Mouse (Mus musculus) heart, postnatal 10 days (tissue): ENCODE data around the gene Cdkn2aipnl. TPM values are rescaled to one million over a fixed set of nuclear protein-coding genes. Genes with fewer than 3 reads are reported as not detected.

Experiments
- DNase-seq, 2 experiments: peaks; one replicate each; pipeline ENCODE4 v3.0.0; 2021
- intact Hi-C: fragments of 180-260 bp; cut with DNase I; formaldehyde crosslinking; loops from one replicate; pipeline ENCODE4 v1.15.1; 2025
- total RNA-seq, 2 experiments: library from RNA; stranded (reverse); gene quantifications; 2 replicates each; pipeline ENCODE4 v1.2.3; 2021

Cdkn2aipnl gene
- total RNA-seq = 10 to 100 TPM; 20.3 to 21.0 TPM

GRCm38 (mm10) chr11:51967443-51968401 lies at the start of gene Cdkn2aipnl:
Cdkn2aipnl (plus strand) TSS chr11:51967661.
- intact Hi-C loops = loop anchor here (1.0 to 2.0 kb wide), 3 partner anchors 49 to 150 kb away; partner anchors contain the start of gene Jade2
- peak; percentile 96 to 99 for DNase-seq

GRCm38 (mm10) chr11:51917951-51918350 lies 49.5 kb upstream of the Cdkn2aipnl start:
- no peak for DNase-seq
- intact Hi-C loops = loop anchor here (2.0 kb wide), 2 partner anchors 49 to 61 kb away; partner anchors contain the start of genes Cdkn2aipnl and Jade2

DNA sequence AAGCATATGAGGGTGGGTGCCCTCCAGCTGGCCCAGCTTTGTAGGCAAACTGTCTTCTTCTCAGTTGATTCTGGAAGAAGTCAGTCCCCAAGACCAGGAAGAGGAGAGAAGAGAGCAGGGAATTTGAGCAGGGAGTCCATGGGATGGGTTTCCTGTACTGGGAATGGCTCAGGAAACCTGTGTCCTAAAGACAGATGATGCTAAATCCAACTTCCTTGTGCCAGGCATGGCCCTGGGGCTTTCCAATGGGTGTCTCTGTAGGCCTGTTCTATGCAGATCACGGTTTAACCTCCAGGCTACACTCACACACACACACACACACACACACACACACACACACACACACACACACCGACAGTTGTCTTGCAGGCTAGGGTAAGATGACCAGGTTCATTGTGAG lies 48.9 kb upstream of the Cdkn2aipnl start:
- DNase-seq = no peak

GRCm38 (mm10) chr11:51921355-51922125 lies 45.9 kb upstream of the Cdkn2aipnl start:
- intact Hi-C loops = no loop called here
- no peak for DNase-seq

More for the DNA sequence above, 48.9 kb upstream of the Cdkn2aipnl start:
- intact Hi-C loops = loop anchor here (2.0 kb wide), 1 partner anchor 48 kb away; the partner anchor contains the start of gene Cdkn2aipnl

DNA sequence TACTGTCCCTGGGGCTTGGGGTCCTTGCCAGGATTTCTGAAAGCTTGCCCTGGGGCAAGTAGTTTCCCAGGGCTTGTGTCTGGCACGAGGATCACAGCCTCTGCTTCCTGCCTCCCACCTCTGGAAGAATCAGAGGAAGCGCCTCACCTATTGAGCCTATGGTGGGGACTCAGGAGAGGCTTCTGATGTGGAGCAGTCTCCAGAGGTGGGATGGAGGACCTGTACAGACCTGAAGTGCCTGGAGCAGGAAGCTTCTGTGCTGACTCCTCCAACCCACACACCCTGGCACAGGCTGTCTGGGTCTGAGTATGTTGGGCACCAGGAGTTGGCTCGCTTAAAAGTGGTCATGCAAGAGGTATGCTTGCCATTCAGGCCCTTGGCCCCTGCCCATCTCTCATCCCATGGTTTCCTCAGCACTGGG lies 45.0 kb upstream of the Cdkn2aipnl start:
- intact Hi-C loops = no loop called here
- DNase-seq = no peak

DNA sequence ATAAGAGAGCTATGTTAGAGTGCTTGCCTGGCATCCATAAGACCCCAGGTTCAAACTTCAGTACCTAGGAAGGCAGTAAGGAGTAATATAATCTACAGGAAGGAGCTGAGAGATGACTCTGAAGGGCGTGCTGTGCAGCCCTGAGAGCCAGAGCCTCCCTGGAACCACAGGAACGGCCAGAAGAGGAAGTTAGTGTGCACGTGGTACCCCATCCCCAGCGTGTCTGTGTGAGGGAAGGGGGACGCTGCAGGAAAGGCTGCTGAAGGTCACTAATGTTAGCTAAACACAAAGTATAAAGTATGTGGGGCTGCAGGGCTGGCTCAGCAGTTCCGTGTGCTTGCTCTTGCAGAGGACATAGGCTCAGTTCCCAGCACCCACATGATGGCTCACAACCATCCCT lies 41.9 kb upstream of the Cdkn2aipnl start:
- intact Hi-C loops = no loop called here
- no peak for DNase-seq

DNA sequence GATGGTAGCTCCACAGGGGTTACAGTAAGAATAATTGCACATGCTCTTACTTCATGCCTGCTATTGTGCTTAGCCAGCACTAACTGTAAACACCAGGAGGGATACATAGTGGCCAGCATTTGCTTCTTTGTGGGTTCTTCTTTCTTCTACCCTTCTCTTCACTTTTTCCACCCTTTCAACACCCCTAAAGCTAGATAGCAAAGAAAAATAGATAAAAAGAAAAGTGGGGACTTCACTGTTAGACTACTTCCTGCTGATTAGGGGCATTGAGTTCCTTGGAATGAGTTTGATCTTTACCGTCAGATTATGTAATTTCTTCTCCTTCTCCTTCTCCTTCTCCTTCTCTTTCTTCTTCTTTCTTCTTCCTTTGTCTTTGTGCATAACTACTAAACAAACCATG lies 41.1 kb upstream of the Cdkn2aipnl start:
- no peak for DNase-seq
- intact Hi-C loops = no loop called here

- intact Hi-C loops = no loop called here
- no peak for DNase-seq
Measured at GRCm38 (mm10) chr11:51927106-51927505, 40.4 kb upstream of the Cdkn2aipnl start.

GRCm38 (mm10) chr11:51931138-51931537 lies 36.3 kb upstream of the Cdkn2aipnl start:
- DNase-seq = no peak
- intact Hi-C loops = no loop called here

DNA sequence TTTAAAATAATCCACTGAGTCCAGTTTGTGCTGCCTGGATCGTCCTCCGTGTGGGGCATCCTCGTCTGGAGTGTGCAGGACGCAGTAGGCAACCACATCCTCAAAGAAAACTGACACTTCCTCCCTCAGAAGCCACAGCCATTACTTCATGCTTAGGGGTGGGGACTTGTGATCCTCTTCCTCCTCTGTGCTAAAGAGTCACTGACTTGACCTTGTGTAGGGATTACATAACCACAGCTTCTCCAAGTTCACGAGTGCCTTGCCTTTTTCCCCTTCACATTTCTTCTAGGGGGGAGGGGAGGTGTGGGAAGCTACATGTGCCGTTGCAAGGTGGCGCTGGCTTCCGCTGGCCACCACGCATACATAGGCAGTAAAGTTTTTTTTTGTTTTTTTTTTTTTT lies 35.7 kb upstream of the Cdkn2aipnl start:
- intact Hi-C loops = no loop called here
- DNase-seq = no peak

DNA sequence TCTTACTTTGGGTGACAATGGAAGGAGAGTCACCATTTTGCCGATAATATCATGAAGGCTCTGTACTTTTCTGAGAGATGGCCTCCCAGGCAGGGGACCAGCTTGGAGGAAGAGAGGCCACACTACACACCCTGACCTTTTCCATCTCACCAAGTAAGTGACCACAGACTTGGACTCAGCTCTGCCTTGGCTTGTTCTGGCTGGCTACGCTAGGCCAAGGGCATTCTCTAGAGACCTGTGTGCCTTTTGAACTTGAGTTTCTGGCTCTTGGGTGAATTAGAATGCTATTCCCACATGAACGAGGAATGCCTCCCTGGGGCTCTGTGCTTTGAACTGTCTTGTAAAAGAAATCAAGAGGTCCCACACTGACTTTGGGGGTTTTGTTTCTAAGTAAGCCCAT lies 33.2 kb upstream of the Cdkn2aipnl start:
- DNase-seq = no peak

DNA sequence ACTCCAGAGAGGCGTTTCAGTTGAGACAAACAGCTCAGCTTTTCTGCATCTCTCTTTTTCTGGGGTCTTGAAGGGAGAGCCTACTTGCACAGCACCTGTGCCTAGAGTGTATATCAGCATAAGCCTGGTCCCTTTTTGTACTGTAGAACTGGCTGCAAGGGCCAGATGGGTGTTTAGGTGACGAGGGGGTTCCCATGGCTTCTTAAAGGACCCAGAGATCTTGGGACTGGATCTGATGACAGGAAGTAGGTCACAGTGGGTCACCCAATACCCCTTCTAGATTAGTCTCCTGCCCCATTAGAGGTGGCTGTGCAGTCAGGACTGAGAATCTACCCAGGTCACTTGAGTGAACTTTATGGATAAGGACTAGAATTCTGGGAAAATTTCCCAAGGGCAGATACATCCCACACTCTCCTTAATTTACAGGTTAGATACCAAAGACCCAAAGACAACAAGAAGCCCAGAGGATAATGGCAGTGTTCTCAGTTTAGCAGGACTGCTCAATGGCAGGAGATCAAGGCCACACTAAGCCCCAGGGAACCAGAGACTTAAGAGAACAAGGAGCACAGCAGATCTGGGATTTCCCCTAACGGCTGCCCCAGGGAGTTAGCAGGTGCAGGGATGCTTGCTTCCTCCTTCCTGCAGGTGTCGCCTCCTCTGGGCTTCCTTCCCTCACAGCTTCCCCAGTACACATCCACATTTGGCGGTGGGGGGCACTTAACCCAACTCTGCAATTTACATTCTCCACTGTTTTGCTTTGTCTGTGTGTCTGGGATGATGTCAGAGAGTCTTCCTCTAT lies 31.6 kb upstream of the Cdkn2aipnl start:
- no peak for DNase-seq

More for the DNA sequence above, 33.2 kb upstream of the Cdkn2aipnl start:
- intact Hi-C loops = no loop called here

GRCm38 (mm10) chr11:51937361-51937781 lies 30.1 kb upstream of the Cdkn2aipnl start:
- intact Hi-C loops = loop anchor here (5.0 kb wide), 1 partner anchor 55 kb away; no protein-coding TSS in a partner anchor
- no peak for DNase-seq

More for the DNA sequence above, 31.6 kb upstream of the Cdkn2aipnl start:
- intact Hi-C loops = loop anchor here (5.0 kb wide), 1 partner anchor 54 kb away; no protein-coding TSS in a partner anchor

DNA sequence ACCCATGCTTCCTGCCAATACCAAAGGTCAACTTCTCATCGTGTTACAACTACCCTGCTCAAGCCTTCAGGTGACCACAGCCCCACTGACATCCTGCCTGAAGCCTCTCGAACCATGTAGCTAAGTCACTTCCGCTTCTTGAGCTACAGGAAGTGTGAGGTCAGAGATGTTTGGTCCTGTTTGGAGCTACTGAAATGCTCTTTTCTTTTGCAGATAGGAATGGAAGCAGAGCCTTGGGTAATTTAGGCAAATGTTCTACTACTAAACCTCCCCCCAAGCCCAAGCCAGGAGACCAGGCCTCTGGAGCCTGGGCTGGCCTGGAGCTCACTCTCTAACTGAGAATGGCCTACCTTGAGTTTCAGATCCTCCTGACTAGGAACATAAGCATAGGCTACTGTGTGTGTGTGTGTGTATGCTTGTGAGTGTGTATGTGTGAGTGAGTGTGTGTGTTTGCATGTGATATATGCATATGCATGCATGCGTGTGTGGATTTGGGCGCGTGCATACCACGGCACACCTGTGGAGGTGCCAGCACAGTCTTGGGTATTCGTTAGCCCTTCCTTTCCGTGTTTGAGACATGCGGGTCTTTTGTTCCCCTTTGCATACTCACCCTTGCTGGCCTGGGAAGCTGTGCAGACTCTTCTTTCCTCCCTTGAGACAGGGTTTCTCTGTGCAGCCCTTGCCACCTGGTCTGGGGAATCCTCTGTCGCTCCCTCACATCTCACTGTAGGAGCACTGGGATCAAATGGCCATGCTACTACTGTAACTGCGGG lies 28.5 kb upstream of the Cdkn2aipnl start:
- DNase-seq = no peak

DNA sequence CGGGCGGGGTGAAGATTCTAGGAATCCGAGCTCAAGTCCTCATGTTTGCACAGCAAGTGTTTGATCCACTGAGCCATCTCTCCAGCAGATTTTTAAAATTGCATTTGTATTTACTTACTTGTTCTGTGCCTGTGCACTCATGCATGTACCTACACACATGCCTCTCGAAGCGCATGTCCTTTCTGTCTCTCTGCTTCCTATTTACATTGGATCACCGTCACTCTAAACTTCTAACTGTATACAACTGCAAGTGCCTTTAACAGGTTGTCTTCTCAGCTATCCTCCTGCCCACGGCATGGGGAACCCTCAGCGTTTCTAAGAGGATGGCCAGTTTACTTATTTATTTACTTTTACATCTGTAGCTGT lies 27.9 kb upstream of the Cdkn2aipnl start:
- no peak for DNase-seq

More for the DNA sequence above, 28.5 kb upstream of the Cdkn2aipnl start:
- intact Hi-C loops = loop anchor here (5.0 kb wide), 1 partner anchor 57 kb away; no protein-coding TSS in a partner anchor

GRCm38 (mm10) chr11:51940511-51940955 lies 26.9 kb upstream of the Cdkn2aipnl start:
- intact Hi-C loops = no loop called here
- DNase-seq = peak in 1 of 2 experiments; percentile 43

More for the DNA sequence above, 27.9 kb upstream of the Cdkn2aipnl start:
- intact Hi-C loops = loop anchor here (5.0 kb wide), 1 partner anchor 57 kb away; no protein-coding TSS in a partner anchor

GRCm38 (mm10) chr11:51942602-51943499 lies 24.6 kb upstream of the Cdkn2aipnl start:
- intact Hi-C loops = no loop called here
- no peak for DNase-seq

- DNase-seq = no peak
- intact Hi-C loops = no loop called here
Measured at GRCm38 (mm10) chr11:51943500-51943841, 24.0 kb upstream of the Cdkn2aipnl start.
